Mouse (Mus musculus) spleen, postnatal 36 days (tissue): ENCODE data around the gene Traf7.

ENCODE experiments used
- DNase-seq, 2 experiments: peaks; one replicate each; pipeline ENCODE4 v3.0.0; 2022; ENCODE audit warnings: low spot score in 2 of 2, mixed read lengths in 1 of 2

Traf7 gene

GRCm38 (mm10) chr17:24527723-24528559 lies at the start of gene Traf7:
TSS of gene Traf7 (minus strand) at chr17:24527938.
- peak; percentile 97 to 98 for DNase-seq

DNA sequence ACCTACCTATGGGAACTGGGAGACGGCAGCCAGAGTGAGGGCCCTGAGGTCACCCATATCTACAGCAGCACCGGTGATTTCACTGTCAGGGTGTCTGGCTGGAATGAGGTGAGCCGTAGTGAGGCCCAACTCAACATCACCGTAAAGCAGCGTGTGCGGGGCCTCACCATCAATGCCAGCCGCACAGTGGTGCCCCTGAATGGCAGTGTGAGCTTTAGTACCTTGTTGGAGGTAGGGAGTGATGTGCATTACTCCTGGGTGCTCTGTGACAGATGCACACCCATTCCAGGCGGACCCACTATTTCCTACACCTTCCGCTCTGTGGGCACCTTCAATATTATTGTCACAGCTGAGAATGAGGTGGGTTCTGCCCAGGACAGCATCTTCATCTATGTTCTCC lies 46.1 kb upstream of the Traf7 start:
- DNase-seq = no peak

DNA sequence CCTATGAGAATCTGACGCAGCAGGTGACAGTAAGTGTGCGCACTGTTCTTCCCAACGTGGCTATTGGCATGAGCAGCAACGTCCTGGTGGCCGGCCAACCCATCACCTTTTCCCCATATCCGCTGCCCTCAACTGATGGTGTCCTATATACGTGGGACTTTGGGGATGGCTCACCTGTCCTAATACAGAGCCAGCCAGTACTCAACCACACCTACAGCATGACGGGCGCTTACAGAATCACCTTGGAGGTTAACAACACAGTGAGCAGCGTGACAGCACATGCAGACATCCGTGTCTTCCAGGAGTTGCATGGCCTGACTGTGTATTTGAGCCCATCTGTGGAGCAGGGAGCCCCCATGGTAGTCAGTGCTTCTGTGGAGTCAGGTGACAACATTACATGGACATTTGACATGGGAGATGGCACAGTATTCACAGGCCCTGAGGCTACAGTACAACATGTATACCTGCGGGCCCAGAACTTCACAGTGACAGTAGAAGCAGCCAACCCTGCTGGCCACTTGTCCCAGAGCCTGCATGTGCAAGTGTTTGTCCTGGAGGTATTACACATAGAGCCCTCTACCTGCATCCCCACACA lies 45.0 kb upstream of the Traf7 start:
- no peak for DNase-seq

- DNase-seq = no peak
Observed at GRCm38 (mm10) chr17:24569837-24570236, 42.1 kb upstream of the Traf7 start.

DNA sequence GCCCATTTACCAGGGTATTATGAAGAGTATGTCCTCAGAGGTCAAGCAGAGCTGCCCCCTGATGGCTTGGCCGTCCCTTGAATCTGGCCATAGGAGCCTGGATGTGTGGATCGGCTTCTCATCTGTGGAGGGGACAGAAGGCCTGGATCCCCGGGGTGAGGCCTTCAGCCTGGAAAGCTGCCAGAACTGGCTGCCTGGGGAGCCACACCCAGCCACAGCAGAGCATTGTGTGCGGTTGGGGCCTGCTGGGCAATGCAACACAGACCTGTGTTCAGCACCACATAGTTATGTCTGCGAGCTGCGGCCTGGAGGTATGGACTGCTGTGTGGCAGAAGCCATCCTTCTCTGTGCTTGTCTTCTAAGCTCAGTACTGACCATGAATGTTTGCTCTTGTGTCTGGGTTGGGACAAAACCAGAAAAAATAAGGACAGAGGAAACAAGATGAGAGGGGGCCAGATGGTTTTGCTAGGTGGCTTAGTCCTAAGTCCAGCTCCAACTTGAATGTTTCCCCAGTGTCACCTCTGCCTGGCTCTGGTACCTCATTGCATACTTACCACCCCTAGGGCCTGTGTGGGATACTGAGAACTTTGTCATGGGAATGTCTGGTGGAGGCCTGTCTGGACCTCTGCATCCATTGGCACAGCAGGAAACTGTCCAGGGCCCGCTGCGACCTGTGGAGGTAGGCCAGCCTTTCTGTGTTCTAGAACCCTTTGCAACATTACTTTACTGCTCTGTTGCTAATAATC lies 39.5 kb upstream of the Traf7 start:
- DNase-seq = peak; percentile 24 to 31

GRCm38 (mm10) chr17:24565792-24566191 lies 38.1 kb upstream of the Traf7 start:
- no peak for DNase-seq

- no peak for DNase-seq
Observed at GRCm38 (mm10) chr17:24565092-24565491, 37.4 kb upstream of the Traf7 start.

DNA sequence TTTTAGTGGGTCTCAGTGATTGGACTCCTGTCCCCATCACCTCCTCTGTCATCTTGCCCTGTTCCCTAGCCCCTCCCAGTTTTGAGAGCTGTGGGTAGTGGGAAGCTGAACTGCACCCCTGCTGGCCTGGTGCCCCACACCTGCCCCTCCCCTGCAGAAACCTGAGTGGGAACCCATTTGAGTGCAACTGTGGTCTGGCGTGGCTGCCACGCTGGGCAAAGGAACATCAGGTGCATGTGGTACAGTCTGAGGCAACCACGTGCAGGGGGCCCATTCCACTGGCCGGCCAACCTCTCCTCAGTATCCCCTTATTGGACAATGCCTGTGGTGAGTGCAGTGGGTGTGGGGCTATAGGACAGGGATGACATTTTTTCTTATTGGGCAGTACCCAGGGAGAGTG lies 36.7 kb upstream of the Traf7 start:
- no peak for DNase-seq

GRCm38 (mm10) chr17:24563638-24564037 lies 35.9 kb upstream of the Traf7 start:
- DNase-seq = no peak

DNA sequence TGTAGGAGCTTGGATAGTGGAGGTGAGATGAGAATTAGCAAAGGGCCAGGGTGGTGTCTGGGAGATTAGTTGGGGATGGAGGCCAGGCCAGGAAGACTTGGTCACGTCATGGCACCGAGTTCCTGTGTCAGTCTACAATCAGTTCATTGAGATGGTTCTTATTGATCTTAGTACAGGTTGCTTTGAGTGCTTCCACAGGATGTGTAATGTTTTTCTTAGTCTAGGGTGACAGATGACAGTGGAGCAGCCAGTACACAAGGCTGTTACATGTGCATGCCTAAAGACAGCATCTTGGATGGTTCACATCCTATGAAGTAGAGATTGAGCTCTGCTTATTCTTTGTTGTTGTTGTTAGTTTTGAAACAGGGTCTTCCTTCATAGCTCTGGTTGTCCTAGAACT lies 33.9 kb upstream of the Traf7 start:
- DNase-seq = no peak

DNA sequence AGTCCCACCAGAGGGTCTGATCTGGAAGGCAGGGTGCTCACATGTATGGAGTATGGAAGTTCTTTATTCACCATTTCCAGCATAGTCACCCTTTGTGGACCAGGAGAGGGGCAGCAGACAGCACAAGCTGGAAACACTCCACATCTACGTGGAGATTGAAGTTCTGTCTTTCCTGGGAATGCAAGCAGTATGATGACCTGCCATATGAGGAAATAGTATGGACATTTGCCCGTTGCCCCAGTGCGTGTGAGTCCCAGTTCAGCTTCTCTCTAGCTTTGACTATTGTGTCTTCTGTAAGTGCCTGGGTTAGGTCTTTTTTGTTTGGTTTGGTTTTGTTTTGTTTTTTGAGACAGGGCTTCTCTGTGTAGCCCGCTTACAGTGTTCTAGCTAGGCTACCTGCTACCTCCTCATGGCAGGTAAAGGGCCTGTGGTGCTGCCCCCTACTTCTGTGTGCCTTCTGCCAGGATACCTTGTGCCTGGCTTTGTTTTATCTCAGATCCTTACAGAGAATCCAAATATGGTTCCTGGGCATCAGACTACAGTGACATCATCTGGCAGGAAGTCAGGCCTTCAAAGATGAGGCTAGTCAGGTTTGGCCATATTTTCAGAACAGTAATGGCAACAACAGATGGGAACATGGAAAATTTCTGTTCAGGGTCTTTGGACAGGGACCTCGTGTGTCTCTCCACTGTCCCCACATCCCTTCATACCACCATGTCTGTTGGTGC lies 32.7 kb upstream of the Traf7 start:
- no peak for DNase-seq

DNA sequence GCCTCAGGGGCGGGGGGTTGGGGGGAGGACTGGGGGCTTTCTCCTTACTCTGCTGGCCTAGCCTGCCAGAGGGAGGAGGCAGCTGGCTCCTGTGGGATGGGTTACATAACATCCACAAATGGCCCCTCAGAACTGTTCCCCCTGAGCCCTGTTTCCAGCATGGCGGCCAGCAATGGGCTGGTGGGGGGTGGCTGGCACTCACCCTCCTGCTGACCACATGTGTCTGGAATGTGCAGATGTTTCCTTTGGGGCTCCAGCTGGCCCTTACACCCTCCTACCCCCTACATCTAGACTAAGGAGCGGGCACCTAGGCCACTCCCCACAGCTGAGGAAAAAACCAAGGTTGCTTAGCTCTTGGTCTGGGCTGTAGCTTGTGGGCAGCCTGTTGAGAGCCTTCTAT lies 31.4 kb upstream of the Traf7 start:
- no peak for DNase-seq

- no peak for DNase-seq
Observed at GRCm38 (mm10) chr17:24558600-24559099, 30.9 kb upstream of the Traf7 start.

GRCm38 (mm10) chr17:24557091-24557490 lies 29.4 kb upstream of the Traf7 start:
- DNase-seq = no peak

GRCm38 (mm10) chr17:24551050-24551444 lies 23.3 kb upstream of the Traf7 start:
- DNase-seq = no peak

DNA sequence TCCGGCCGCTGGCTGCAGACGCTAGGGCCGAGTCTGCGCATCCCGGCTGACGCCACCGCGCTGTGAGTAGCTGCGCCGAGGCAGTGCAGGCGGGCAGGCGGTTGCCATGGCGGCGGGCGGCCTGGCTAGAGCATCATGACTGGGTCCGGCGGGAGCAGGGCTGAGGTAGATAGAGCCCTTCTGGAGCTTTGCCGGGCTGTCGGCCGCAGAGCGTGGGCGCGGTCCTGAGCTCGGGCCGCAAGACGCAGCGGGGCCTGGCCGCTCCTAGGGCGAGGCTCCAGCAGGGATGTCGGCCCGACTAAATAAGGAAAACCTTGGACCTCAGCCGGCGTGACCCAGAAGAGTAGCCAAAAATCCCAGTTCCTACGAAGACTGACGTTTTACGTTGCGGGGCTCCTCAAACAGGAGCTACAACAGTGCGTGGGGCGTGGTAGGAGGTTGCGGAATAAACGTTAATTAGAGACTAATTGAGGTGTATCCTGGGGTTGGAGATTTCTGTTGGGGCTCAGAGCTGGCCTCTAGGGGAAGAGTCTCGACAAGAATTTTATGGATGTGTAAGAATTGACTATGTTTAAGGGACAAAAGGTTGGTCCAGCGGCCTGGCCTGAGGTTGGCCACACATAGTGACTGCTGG lies 22.8 kb upstream of the Traf7 start:
- peak; percentile 72 to 74 for DNase-seq

DNA sequence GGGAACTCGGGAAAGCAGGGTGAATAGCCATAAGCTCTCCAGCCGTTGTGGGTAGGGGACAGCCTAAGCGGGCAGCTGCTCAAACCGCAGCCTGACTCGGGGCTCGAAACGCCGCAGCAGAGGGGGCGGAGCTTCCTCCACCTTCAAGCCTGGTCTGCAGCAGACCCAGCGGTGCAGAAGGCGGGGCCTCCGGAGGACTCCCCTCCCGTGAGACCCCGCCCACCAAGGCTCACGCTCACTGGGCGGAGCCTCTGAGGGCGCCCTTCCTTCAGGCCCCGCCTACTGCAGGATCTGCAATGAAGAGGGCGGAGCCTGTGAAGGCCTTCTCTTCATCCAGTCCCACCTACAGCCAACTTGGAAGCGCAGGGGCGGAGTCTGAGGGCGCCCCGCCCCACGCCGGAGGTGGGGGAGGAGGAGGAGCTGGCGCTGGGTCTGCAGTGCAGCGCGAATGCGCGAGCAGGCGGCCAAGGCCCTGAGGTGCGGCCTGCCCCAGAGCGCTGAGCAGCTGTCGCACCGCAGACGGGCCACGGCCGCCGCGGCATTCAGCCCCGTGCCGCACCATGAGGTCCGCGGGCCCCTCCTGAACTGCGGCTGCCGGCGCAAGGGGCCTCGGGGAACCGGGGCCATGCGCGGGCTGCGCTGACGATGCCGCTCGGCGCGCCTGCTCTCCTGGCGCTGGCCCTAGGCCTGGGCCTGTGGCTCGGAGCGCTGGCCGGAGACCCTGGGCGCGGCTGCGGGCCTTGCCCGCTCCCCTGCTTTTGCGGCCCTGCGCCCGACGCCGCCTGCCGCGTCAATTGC lies 22.1 kb upstream of the Traf7 start, which contains the start of gene Pkd1:
Pkd1 (plus strand) TSS at position 217 of the 798 bp plus-strand sequence.
- peak; percentile 100 for DNase-seq

GRCm38 (mm10) chr17:24548921-24549617 lies 21.3 kb upstream of the Traf7 start:
- peak; percentile 60 to 73 for DNase-seq

- peak; percentile 60 to 66 for DNase-seq
Observed at GRCm38 (mm10) chr17:24548435-24548834, 20.7 kb upstream of the Traf7 start.

- no peak for DNase-seq
Observed at GRCm38 (mm10) chr17:24546234-24546633, 18.5 kb upstream of the Traf7 start.
